Mouse (Mus musculus) hindbrain, embryonic 10.5 days (tissue): Measurements from ENCODE around the gene Grin2b. TPM values are rescaled to one million over a fixed set of nuclear protein-coding genes. Genes with fewer than 3 reads are reported as not detected.

ENCODE experiments used
- DNase-seq: peaks from one replicate; pipeline ENCODE4 v3.0.0-alpha.2; 2017; ENCODE audit warnings: low spot score
- H3K27ac ChIP-seq: fragments of 300-500 bp; sonication (generic); 2 replicates; pipeline ENCODE4 v1.5.1; 2016; ENCODE audit warnings: mild to moderate bottlenecking, moderate library complexity
- H3K27me3 ChIP-seq: fragments of 300-500 bp; sonication (generic); 2 replicates; pipeline ENCODE4 v1.6.1; 2016; ENCODE audit warnings: mild to moderate bottlenecking; ENCODE audit not compliant: poor library complexity, insufficient read depth, severe bottlenecking
- H3K36me3 ChIP-seq: fragments of 300-500 bp; sonication (generic); 2 replicates; pipeline ENCODE4 v1.6.1; 2016; ENCODE audit warnings: mild to moderate bottlenecking, moderate library complexity
- H3K4me1 ChIP-seq: fragments of 300-500 bp; sonication (generic); replicated peaks from 2 replicates; pipeline ENCODE4 v1.6.1; 2016; ENCODE audit warnings: mild to moderate bottlenecking
- H3K4me3 ChIP-seq: fragments of 300-500 bp; sonication (generic); 2 replicates; pipeline ENCODE4 v1.5.1; 2016; ENCODE audit warnings: mild to moderate bottlenecking, moderate library complexity
- H3K9me3 ChIP-seq: fragments of 300-500 bp; sonication (generic); 2 replicates; pipeline ENCODE4 v1.6.1; 2016; ENCODE audit warnings: mild to moderate bottlenecking, moderate library complexity
- WGBS: fragments of 180-500 bp; shearing (Covaris S2); methylation state at CpG from one replicate; pipeline ENCODE4 v1.1.7; 2016; 5-methylcytosine and 5-hydroxymethylcytosine counted together
- polyA plus RNA-seq: library from polyadenylated mRNA; unstranded; fragments of >200 nt; fragmentation: Nextera tagmentation; extraction: Ambion mirVana; gene quantifications from 2 replicates; pipeline ENCODE4 v1.2.1, GENCODE M21; 2016

Gene Grin2b
- polyA plus RNA-seq, 1 experiment from 2014 or later, result 0.47 TPM

DNA sequence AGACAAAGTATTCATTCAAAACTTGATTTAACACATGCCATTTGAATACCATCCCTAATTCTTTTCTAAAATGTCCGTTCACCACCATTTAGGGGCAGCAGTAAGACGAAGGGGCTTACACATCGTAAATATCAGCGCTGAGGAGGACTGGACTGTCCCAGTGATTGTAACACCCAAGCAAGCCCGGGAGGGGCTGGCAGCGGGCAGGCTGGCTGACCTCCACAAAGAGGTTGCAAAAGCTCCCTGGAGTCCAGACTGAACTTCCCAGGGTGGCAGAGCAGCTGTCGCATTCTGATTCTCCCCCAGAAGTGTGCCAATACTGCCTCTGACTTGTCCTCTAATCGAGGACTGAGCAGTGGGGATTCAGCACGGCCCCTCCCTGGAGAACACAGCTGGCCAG lies 19.9 kb downstream of the Grin2b start:
- no peak for DNase-seq
- no peak overlapping the region for H3K4me3 ChIP-seq
- H3K36me3 ChIP-seq, result no peaks in the 10 kb centered on the region
- H3K4me1 ChIP-seq, result peaks cover 8% of the 10 kb centered on the region
- H3K9me3 ChIP-seq, result no peaks in the 10 kb centered on the region
- WGBS, result 74% methylated on average over 9 of the region's 9 CpGs
- no peaks in the 10 kb centered on the region for H3K27me3 ChIP-seq
- no peak overlapping the region for H3K27ac ChIP-seq

GRCm38 (mm10) chr6:136150064-136150463 lies 23.2 kb downstream of the Grin2b start:
- Histone ChIP-seq H3K9me3 (no peaks in the 10 kb centered on the region), H3K36me3 (no peaks in the 10 kb centered on the region), H3K27me3 (no peaks in the 10 kb centered on the region), H3K4me3 (no peak overlapping the region), H3K27ac (no peak overlapping the region), H3K4me1 (peaks cover 8% of the 10 kb centered on the region)
- WGBS, result 31% methylated on average over 6 of the region's 6 CpGs
- DNase-seq, result no peak

- Histone ChIP-seq H3K9me3 (no peaks in the 10 kb centered on the region), H3K27me3 (no peaks in the 10 kb centered on the region), H3K27ac (no peak overlapping the region), H3K4me3 (no peak overlapping the region), H3K36me3 (no peaks in the 10 kb centered on the region), H3K4me1 (peaks cover 5% of the 10 kb centered on the region; the same call in 1 of the 2 replicates)
- 92% methylated on average over 6 of the region's 6 CpGs for WGBS
- no peak for DNase-seq
Measured at GRCm38 (mm10) chr6:136139967-136140366, 33.3 kb downstream of the Grin2b start.

DNA sequence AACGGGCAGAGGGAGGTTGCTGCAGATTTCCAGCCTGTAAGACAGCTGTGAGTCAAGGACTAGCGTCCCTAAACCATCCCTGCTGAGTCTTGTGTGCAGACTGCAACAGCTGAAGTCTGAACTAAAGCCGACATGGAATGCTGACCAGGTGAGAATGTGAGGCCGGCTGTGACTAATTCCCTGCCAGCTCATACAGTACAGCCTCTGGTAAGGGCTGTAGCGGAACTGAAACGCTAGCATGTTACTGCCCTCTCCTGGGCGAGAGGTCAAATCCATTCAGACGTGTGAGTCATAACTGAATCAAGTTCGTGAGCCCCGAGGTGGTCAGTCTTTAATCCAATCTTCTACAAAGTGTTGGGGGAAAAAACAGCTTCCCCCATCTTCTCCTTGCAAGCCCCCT lies 42.9 kb downstream of the Grin2b start:
- Histone ChIP-seq H3K9me3 (no peaks in the 10 kb centered on the region), H3K27me3 (0 out of 2 replicates have a peak, but pooled peaks cover 3% of the 10 kb centered on the region), H3K4me1 (no peaks in the 10 kb centered on the region), H3K36me3 (no peaks in the 10 kb centered on the region), H3K27ac (no peak overlapping the region), H3K4me3 (no peak overlapping the region)
- DNase-seq, result peak; percentile 11
- WGBS, result 39% methylated on average over 10 of the region's 10 CpGs

- no peaks in the 10 kb centered on the region for H3K9me3 ChIP-seq
- no peak overlapping the region for H3K4me3 ChIP-seq
- H3K27me3 ChIP-seq, result no peaks in the 10 kb centered on the region
- no peaks in the 10 kb centered on the region for H3K4me1 ChIP-seq
- WGBS, result 87% methylated on average over 3 of the region's 3 CpGs
- no peaks in the 10 kb centered on the region for H3K36me3 ChIP-seq
- DNase-seq, result no peak
- H3K27ac ChIP-seq, result no peak overlapping the region
Measured at GRCm38 (mm10) chr6:136122593-136122992, 50.7 kb downstream of the Grin2b start.

GRCm38 (mm10) chr6:136117390-136117789 lies 55.9 kb downstream of the Grin2b start:
- DNase-seq, result no peak
- Histone ChIP-seq H3K27ac (no peak overlapping the region), H3K4me1 (peaks cover 9% of the 10 kb centered on the region; the same call in 1 of the 2 replicates), H3K9me3 (no peaks in the 10 kb centered on the region), H3K27me3 (no peaks in the 10 kb centered on the region), H3K4me3 (no peak overlapping the region), H3K36me3 (no peaks in the 10 kb centered on the region)
- 91% methylated on average over 3 of the region's 3 CpGs for WGBS

GRCm38 (mm10) chr6:136113639-136114410 lies 59.5 kb downstream of the Grin2b start:
- no peaks in the 10 kb centered on the region for H3K36me3 ChIP-seq
- H3K4me1 ChIP-seq, result peaks cover 9% of the 10 kb centered on the region; the same call in 1 of the 2 replicates
- no peak overlapping the region for H3K4me3 ChIP-seq
- no peaks in the 10 kb centered on the region for H3K9me3 ChIP-seq
- WGBS, result 51% methylated on average over 6 of the region's 6 CpGs
- no peak overlapping the region for H3K27ac ChIP-seq
- DNase-seq, result no peak
- no peaks in the 10 kb centered on the region for H3K27me3 ChIP-seq

DNA sequence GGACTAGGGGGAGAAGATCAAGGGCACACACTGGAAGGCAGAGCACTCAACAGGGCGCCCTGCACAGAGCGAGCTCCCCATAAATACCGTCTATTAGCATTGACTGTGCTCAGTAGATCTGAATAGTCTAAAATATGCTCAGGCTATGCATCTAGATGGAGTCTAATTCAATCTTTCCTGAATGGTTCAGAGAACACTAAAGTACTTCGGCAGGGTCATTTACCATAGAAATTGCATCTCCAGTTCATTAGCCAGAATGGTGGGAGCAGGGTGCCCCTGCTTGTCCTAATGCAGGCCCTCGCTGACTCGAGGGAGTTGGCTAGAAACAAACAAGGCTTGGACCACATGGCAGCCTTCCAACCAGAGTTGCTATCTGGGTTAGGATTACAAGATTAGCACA lies 64.1 kb downstream of the Grin2b start:
- 86% methylated on average over 6 of the region's 6 CpGs for WGBS
- no peak overlapping the region for H3K27ac ChIP-seq
- H3K9me3 ChIP-seq, result no peaks in the 10 kb centered on the region
- H3K4me3 ChIP-seq, result no peak overlapping the region
- peaks cover 9% of the 10 kb centered on the region; the same call in 1 of the 2 replicates for H3K4me1 ChIP-seq
- DNase-seq, result no peak
- H3K36me3 ChIP-seq, result no peaks in the 10 kb centered on the region
- no peaks in the 10 kb centered on the region for H3K27me3 ChIP-seq

DNA sequence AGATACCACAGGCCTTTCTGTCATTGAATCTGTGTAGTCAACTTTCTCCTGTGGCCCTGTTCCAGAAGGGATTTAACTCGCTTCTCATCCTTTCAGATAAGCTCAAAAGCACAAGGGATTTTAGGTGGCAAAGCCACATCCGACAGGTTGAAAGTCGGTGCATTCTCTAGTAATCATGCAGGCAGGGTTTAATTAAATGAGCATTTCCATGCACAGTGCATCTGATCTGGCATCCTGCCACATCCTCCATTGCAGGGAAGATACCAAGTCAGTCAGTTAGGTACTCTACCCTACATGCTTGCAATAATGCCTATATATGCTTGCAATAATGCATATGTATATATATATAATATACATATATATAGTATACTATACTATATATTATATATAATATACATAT lies 64.8 kb downstream of the Grin2b start:
- H3K4me3 ChIP-seq, result no peak overlapping the region
- no peaks in the 10 kb centered on the region for H3K36me3 ChIP-seq
- no peaks in the 10 kb centered on the region for H3K9me3 ChIP-seq
- 89% methylated on average over 3 of the region's 3 CpGs for WGBS
- H3K27me3 ChIP-seq, result no peaks in the 10 kb centered on the region
- DNase-seq, result no peak
- H3K4me1 ChIP-seq, result peaks cover 4% of the 10 kb centered on the region; the same call in 1 of the 2 replicates
- no peak overlapping the region for H3K27ac ChIP-seq

GRCm38 (mm10) chr6:136105221-136105620 lies 68.1 kb downstream of the Grin2b start:
- Histone ChIP-seq H3K36me3 (no peaks in the 10 kb centered on the region), H3K4me1 (no peaks in the 10 kb centered on the region), H3K4me3 (no peak overlapping the region), H3K9me3 (no peaks in the 10 kb centered on the region), H3K27me3 (no peaks in the 10 kb centered on the region), H3K27ac (no peak overlapping the region)
- DNase-seq, result no peak
- 81% methylated on average over 2 of the region's 2 CpGs for WGBS

DNA sequence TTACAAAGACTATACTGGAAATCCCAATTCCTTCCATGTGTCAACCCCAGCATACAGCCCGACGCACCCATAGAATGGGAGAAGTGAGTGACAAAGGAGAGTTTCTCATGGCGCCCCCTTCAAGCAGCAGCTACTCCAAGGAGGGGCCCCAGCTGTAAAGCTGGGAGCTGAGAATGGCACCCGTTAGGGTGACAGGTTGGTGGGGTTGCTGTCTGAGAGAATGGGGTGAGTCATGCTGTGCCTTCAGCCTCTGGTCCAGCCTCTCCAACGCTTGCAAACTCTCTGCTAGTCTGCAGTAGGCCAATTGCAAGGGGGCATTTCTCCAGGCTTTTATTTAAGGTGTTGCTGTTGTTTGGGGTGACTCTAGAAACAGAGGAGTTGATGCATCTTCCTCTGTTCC lies 73.1 kb downstream of the Grin2b start:
- Histone ChIP-seq H3K9me3 (no peaks in the 10 kb centered on the region), H3K27ac (no peak overlapping the region), H3K36me3 (no peaks in the 10 kb centered on the region), H3K4me1 (no peaks in the 10 kb centered on the region), H3K27me3 (no peaks in the 10 kb centered on the region), H3K4me3 (no peak overlapping the region)
- WGBS, result 83% methylated on average over 5 of the region's 5 CpGs
- no peak for DNase-seq

DNA sequence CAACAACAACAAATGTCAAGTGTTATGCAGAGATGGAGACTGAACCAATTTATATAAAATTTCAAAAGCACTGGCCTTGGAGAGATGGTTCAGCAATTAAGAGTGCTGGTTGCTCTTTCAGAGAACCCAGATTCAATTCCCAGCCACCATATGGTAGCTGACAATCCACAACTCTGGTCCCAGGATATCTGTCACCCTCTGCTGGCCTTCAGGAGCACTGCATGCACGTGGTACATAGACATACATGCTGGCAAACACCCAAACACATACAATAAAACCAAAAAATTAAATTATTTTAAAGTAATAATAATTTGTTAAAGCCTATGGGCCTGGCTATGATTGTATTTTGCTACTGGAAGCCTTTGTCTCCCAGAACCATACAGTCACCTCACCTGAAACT lies 77.0 kb downstream of the Grin2b start:
- Histone ChIP-seq H3K27ac (no peak overlapping the region), H3K36me3 (no peaks in the 10 kb centered on the region), H3K4me1 (no peaks in the 10 kb centered on the region), H3K9me3 (no peaks in the 10 kb centered on the region), H3K27me3 (no peaks in the 10 kb centered on the region), H3K4me3 (no peak overlapping the region)
- WGBS, result 21% methylated on average over 1 of the region's 1 CpGs
- DNase-seq, result no peak

GRCm38 (mm10) chr6:136079991-136080734 lies 93.1 kb downstream of the Grin2b start:
- Histone ChIP-seq H3K27ac (no peak overlapping the region), H3K27me3 (no peaks in the 10 kb centered on the region), H3K4me1 (no peaks in the 10 kb centered on the region), H3K36me3 (no peaks in the 10 kb centered on the region), H3K9me3 (no peaks in the 10 kb centered on the region), H3K4me3 (no peak overlapping the region)
- no peak for DNase-seq
- 87% methylated on average over 17 of the region's 17 CpGs for WGBS
